Mouse (Mus musculus) liver, postnatal 0 days (tissue): ENCODE data around the gene Mast3. TPM values are rescaled to one million over a fixed set of nuclear protein-coding genes. Genes with fewer than 3 reads are reported as not detected.

Experiments
- ATAC-seq: fragments of 200-750 bp; cut with Nextera tagmentation; 2 replicates; pipeline ENCODE4 v1.8.0; 2017; ENCODE audit warnings: mild to moderate bottlenecking, moderate library complexity
- DNase-seq: peaks from one replicate; pipeline ENCODE4 v3.0.0-alpha.2; 2016
- H3K27ac ChIP-seq: fragments of 300-500 bp; sonication (generic); 2 replicates; pipeline ENCODE4 v1.5.1; 2014; ENCODE audit warnings: antibody characterized with exemption, moderate library complexity, mild to moderate bottlenecking, low read depth
- H3K27me3 ChIP-seq: fragments of 300-500 bp; sonication (generic); 2 replicates; pipeline ENCODE4 v1.6.1; 2014; ENCODE audit warnings: low read length, control low read depth, mixed read lengths; ENCODE audit not compliant: insufficient read depth
- H3K36me3 ChIP-seq: fragments of 300-500 bp; sonication (generic); replicated peaks from 2 replicates; pipeline ENCODE4 v1.6.1; 2014; ENCODE audit warnings: mild to moderate bottlenecking, control low read depth, low read length, moderate library complexity, mixed read lengths; ENCODE audit not compliant: insufficient read depth
- H3K4me1 ChIP-seq: fragments of 300-500 bp; sonication (generic); 2 replicates; pipeline ENCODE4 v1.6.1; 2014; ENCODE audit warnings: antibody characterized with exemption, mild to moderate bottlenecking, control low read depth; ENCODE audit not compliant: insufficient read depth
- H3K4me2 ChIP-seq: fragments of 300-500 bp; sonication (generic); 2 replicates; pipeline ENCODE4 v1.6.1; 2014; ENCODE audit warnings: low read depth, mild to moderate bottlenecking, low read length, moderate library complexity, mixed read lengths
- H3K4me3 ChIP-seq: fragments of 300-500 bp; sonication (generic); 2 replicates; pipeline ENCODE4 v1.5.1; 2014; ENCODE audit warnings: low read depth, low read length
- H3K9ac ChIP-seq: fragments of 300-500 bp; sonication (generic); replicated peaks from 2 replicates; pipeline ENCODE4 v1.6.1; 2014; ENCODE audit warnings: mild to moderate bottlenecking, moderate library complexity
- H3K9me3 ChIP-seq: fragments of 300-500 bp; sonication (generic); 2 replicates; pipeline ENCODE4 v1.6.1; 2016; ENCODE audit warnings: mild to moderate bottlenecking, control low read depth, low read length, mixed read lengths
- CTCF ChIP-seq: sonication (generic); IDR thresholded peaks from 2 replicates; pipeline ENCODE4 v1.5.1; 2016; ENCODE audit warnings: antibody characterized with exemption, low read depth
- EP300 ChIP-seq: IDR thresholded peaks from 2 replicates; pipeline ENCODE4 v1.6.1; 2016; ENCODE audit warnings: antibody characterized with exemption, low read depth, mild to moderate bottlenecking
- WGBS: fragments of 180-500 bp; shearing (Covaris S2); extraction: QIAGEN DNeasy Blood & Tissue Kit; methylation state at CpG from one replicate; pipeline ENCODE4 v1.1.7; 2014; ENCODE audit not compliant: insufficient replicate concordance; 5-methylcytosine and 5-hydroxymethylcytosine counted together
- polyA plus RNA-seq: library from polyadenylated mRNA; unstranded; fragments of >200 nt; fragmentation: Nextera tagmentation; extraction: Ambion mirVana; gene quantifications from 2 replicates; pipeline ENCODE4 v1.2.1, GENCODE M21; 2015

The Mast3 gene
- polyA plus RNA-seq, 1 experiment from 2014 or later = 6.0 TPM

DNA sequence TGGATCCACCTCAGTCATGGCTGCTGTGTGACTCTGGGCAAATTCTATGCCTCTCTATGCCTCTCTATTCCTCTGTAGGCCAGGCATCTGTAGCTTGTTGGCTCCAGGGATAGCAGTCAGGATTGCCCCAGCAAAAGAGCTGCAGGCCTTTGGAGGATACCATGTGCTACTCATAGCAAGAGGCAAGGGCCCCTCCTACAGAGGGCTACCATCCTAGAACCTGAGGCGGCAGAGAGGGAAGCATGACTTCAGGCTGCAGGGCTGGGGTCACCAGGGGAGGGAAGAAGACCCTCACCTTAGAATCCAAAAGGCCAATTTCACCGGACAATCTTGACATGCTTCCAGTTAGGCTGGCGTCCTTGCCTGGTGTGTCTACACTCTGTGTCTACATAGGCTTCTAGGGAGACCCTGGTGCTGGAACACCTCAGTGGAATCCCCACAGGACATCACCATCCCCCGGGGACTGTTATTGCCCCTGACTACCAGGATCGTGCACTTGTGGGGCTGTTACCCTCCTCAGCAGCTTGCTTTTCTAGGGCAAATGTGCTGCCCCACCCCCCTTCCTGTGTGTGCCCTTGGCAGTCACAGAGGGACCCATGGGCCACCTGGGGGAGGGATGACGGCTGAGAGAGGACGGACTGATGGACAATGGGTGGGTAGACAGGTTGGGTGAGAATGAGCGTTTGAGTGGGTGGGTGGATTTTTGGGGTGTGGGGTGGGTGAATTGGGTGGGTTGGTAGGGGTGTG, 4.3 kb upstream of the Mast3 start:
- Histone ChIP-seq H3K4me3 (no peak overlapping the region), H3K27ac (no peak overlapping the region), H3K4me1 (peaks cover 37% of the 10 kb centered on the region), H3K9ac (no peak overlapping the region; the same call in 1 of the 2 replicates), H3K27me3 (no peaks in the 10 kb centered on the region), H3K4me2 (0 out of 2 replicates have a peak overlapping the region, but pooled peaks have one; percentile 38), H3K9me3 (no peaks in the 10 kb centered on the region), H3K36me3 (no peaks in the 10 kb centered on the region)
- whole genome bisulfite sequencing = 61% methylated on average over 8 of the region's 8 CpGs
- no peak for DNase-seq
- no peak for TF ChIP-seq CTCF
- no peak for TF ChIP-seq EP300
- no peak for ATAC-seq

DNA sequence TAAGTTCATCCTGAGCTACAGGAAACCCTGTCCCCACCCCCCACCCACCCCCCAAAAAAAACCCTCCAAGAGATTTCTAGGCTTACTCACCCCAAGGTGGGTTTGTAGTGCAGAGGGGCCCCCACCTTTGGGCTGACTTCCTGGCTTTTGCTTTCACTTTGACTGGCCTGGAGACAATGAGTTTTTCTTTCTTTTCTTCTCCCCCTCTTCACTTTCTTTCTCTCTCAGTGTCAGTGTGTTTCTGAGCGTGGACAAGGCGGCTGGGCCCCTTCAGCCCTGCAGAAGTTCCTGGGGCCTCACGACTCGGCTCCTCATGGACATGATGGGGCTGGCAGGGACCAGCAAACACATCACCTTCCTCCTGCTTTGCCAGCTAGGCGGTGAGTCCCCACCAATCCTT, 3.4 kb upstream of the Mast3 start, which contains the start of gene Il12rb1:
Gene Il12rb1, plus strand, starts transcription at position 211 of the 400 bp plus-strand sequence.
- Histone ChIP-seq H3K9me3 (no peaks in the 10 kb centered on the region), H3K4me1 (peaks cover 44% of the 10 kb centered on the region), H3K4me2 (peak within 1 kb of the TSS; percentile 38; the same call in 1 of the 2 replicates), H3K9ac (peak within 1 kb of the TSS; percentile 26; the same call in 1 of the 2 replicates), H3K4me3 (no peak within 1 kb of the TSS), H3K36me3 (no peaks in the 10 kb centered on the region), H3K27ac (peak within 1 kb of the TSS; percentile 78; the same call in 1 of the 2 replicates), H3K27me3 (no peaks in the 10 kb centered on the region)
- TF ChIP-seq CTCF (no peak), EP300 (no peak)
- 42% methylated on average over 5 of the region's 5 CpGs for WGBS
- ATAC-seq = no peak
- DNase-seq = no peak

DNA sequence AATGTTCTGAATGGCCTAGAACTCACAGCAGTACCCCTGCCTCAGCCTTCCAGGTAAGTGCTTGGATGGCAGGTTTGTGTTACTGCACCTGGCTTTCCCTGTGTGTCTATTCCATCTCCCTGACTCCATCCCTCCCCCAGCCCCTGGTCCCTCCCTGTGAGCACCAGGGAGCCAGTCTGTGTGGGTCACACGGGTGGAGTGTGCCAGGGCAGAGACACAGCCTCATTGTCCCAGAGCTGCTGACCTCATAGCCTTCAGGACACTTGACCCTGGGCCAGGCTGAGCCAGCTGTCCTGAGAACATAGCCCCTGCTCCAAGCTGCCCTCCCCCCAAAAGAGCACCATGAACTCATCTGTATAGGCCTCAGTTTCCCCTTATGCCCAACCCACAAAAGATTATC, 2.5 kb upstream of the Mast3 start:
- DNase-seq (no peak), ATAC-seq (no peak)
- Histone ChIP-seq H3K27ac (peak overlapping the region; percentile 78), H3K4me2 (0 out of 2 replicates have a peak overlapping the region, but pooled peaks have one; percentile 32), H3K9ac (no peak overlapping the region), H3K36me3 (no peaks in the 10 kb centered on the region), H3K9me3 (no peaks in the 10 kb centered on the region), H3K4me1 (peaks cover 50% of the 10 kb centered on the region), H3K27me3 (no peaks in the 10 kb centered on the region), H3K4me3 (no peak overlapping the region)
- TF ChIP-seq EP300 (no peak), CTCF (no peak)
- WGBS = 68% methylated on average over 1 of the region's 1 CpGs

DNA sequence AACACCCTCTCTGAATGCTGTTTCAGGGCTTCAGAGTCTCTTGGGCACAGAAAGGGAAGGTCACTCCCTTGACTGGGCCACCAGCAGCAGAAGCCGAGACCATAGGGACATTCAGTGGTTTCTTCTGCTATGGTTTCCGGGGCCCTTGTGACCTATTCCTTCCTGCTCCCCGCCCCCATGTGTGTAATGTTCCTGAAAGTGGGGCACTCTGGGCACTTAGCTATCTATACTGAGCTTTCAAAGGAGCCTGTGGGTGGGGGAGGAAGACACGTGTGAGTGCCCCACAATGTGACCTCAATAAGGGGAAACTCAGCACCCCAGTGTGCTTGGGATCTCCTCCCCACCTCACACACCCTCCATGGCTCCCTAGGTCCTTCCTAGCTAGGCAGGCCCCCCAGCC, 1.7 kb upstream of the Mast3 start:
- Histone ChIP-seq H3K27me3 (no peaks in the 10 kb centered on the region), H3K4me3 (no peak overlapping the region), H3K27ac (peak overlapping the region; percentile 78), H3K36me3 (no peaks in the 10 kb centered on the region), H3K4me1 (peaks cover 57% of the 10 kb centered on the region), H3K9ac (no peak overlapping the region; the same call in 1 of the 2 replicates), H3K9me3 (no peaks in the 10 kb centered on the region), H3K4me2 (peak overlapping the region; percentile 32)
- 31% methylated on average over 4 of the region's 4 CpGs for WGBS
- TF ChIP-seq EP300 = no peak; the same call in 1 of the 2 replicates
- no peak for TF ChIP-seq CTCF
- DNase-seq (peak; percentile 68), ATAC-seq (peak; percentile 22; the same call in 1 of the 2 replicates)

DNA sequence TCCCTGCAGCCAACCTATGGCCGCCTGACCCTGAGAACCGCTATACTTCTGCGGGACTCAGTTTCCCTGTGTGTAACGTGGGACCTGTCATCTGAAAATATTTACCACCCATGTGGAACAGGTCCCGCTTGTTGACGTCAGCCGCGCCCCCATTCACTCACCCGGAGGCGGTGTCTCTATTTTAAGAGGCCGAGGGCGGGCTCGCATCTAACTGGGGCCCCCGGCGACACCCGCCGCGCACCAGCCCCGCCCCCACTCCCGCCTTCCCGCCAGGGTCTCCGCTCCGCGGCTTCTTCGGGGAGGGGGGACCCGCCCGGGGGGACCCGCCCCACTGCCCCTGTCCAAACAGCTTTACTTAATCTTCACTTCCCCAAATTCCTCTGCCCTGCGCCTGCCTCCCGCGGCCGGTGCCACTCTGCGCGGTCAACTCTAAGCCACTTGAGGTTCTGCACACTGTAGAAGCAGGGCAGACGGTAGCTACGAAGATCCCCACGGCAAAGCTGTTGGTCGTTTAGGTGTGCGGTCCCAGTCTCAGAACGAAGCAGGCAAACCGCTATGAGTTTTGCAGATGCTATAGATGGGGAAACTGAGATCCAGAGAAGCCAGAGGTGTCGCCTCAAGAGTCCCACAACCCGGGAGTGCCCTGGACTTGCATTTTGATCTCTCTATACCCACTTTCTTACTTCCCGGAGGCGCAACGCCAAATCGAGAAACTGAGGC, 933 bp downstream of the Mast3 start:
- Histone ChIP-seq H3K36me3 (0 out of 2 replicates have a peak, but pooled peaks cover 4% of the 10 kb centered on the region), H3K27me3 (peaks cover 7% of the 10 kb centered on the region), H3K4me3 (peak overlapping the region; percentile 73), H3K9me3 (no peaks in the 10 kb centered on the region), H3K9ac (peak overlapping the region; percentile 72), H3K4me2 (peak overlapping the region; percentile 97), H3K27ac (peak overlapping the region; percentile 84), H3K4me1 (peaks cover 74% of the 10 kb centered on the region)
- under 1% methylated on average over 41 of the region's 47 CpGs for WGBS
- peak; percentile 78 for DNase-seq
- peak; percentile 22; the same call in 1 of the 2 replicates for ATAC-seq
- no peak for TF ChIP-seq CTCF
- no peak for TF ChIP-seq EP300

DNA sequence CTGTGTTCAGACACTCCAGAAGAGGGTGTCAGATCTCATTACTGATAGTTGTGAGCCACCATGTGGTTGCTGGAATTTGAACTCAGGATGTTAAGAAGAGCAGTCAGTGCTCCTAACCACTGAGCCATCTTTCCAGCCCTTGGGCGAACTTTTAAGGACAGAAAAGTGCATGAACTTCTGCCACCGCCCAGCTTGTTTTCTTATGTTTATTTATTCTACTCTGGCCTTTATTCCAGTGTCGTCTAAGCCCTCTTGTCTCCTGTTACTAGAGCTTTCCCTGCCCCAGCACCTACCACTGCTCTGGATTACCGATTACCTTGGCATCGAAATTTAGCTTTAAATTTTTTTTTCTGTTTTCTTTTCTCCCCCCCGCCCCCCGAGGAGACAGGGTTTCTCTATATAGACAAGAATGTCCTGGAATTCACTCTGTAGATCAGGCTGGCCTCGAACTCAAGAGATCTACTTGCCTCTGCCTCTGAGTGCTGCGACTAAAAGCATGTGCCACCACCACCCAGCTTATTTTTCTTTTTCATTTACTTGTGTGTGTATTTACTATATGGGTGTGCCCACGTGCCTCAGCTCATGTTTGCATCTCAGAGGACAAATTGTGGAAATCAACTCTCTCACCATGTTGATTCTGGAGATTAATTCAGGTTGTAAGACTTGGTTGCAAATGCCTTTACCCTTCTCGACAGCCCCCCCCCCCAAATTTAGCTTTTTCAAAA, 1.9 kb downstream of the Mast3 start:
- Histone ChIP-seq H3K4me2 (peak overlapping the region; percentile 97), H3K27ac (peak overlapping the region; percentile 84; the same call in 1 of the 2 replicates), H3K4me3 (0 out of 2 replicates have a peak overlapping the region, but pooled peaks have one; percentile 73), H3K9me3 (no peaks in the 10 kb centered on the region), H3K4me1 (peaks cover 69% of the 10 kb centered on the region), H3K36me3 (0 out of 2 replicates have a peak, but pooled peaks cover 4% of the 10 kb centered on the region), H3K9ac (no peak overlapping the region; the same call in 1 of the 2 replicates), H3K27me3 (peaks cover 12% of the 10 kb centered on the region)
- WGBS = 69% methylated on average over 11 of the region's 11 CpGs
- ATAC-seq = no peak
- DNase-seq = no peak
- TF ChIP-seq CTCF (no peak), EP300 (no peak)
